Mouse (Mus musculus) liver, embryonic 16.5 days (tissue): ENCODE measurements around the gene 2810459M11Rik. TPM values are rescaled to one million over a fixed set of nuclear protein-coding genes. Genes with fewer than 3 reads are reported as not detected.
"Not testable (repeated sequence)": the region's sequence is repeated elsewhere in the genome, so short reads cannot be mapped to it uniquely, and the experiment has no call there.

Experiments used
- ATAC-seq: fragments of 200-750 bp; cut with Nextera tagmentation; 2 replicates; pipeline ENCODE4 v1.8.0; 2017; ENCODE audit warnings: low read depth, mild to moderate bottlenecking, moderate number of reproducible peaks, moderate library complexity
- H3K27ac ChIP-seq: fragments of 300-500 bp; sonication (generic); 2 replicates; pipeline ENCODE4 v1.5.1; 2014; ENCODE audit warnings: mild to moderate bottlenecking, low read length
- H3K27me3 ChIP-seq: fragments of 300-500 bp; sonication (generic); 2 replicates; pipeline ENCODE4 v1.6.1; 2014; ENCODE audit warnings: low read depth, low read length, mixed read lengths; ENCODE audit not compliant: control insufficient read depth, insufficient read depth
- H3K36me3 ChIP-seq: fragments of 300-500 bp; sonication (generic); 2 replicates; pipeline ENCODE4 v1.6.1; 2014; ENCODE audit warnings: mild to moderate bottlenecking; ENCODE audit not compliant: control insufficient read depth, insufficient read depth
- H3K4me1 ChIP-seq: fragments of 300-500 bp; sonication (generic); 2 replicates; pipeline ENCODE4 v1.6.1; 2014; ENCODE audit warnings: low read depth, low read length, mixed read lengths; ENCODE audit not compliant: control insufficient read depth
- H3K4me2 ChIP-seq: fragments of 300-500 bp; sonication (generic); 2 replicates; pipeline ENCODE4 v1.6.1; 2014; ENCODE audit warnings: low read depth, low read length, mixed read lengths
- H3K4me3 ChIP-seq: fragments of 300-500 bp; sonication (generic); 2 replicates; pipeline ENCODE4 v1.5.1; 2014; ENCODE audit warnings: low read depth, mild to moderate bottlenecking, low read length
- H3K9ac ChIP-seq: fragments of 300-500 bp; sonication (generic); 2 replicates; pipeline ENCODE4 v1.6.1; 2014; ENCODE audit warnings: low read depth, low read length
- H3K9me3 ChIP-seq: fragments of 300-500 bp; sonication (generic); replicated peaks from 2 replicates; pipeline ENCODE4 v1.6.1; 2016; ENCODE audit warnings: low read length; ENCODE audit not compliant: control insufficient read depth
- WGBS: fragments of 180-500 bp; shearing (Covaris S2); extraction: QIAGEN DNeasy Blood & Tissue Kit; methylation state at CpG from one replicate; pipeline ENCODE4 v1.1.7; 2014; ENCODE audit not compliant: insufficient replicate concordance; 5-methylcytosine and 5-hydroxymethylcytosine counted together
- polyA plus RNA-seq: library from polyadenylated mRNA; unstranded; fragments of >200 nt; fragmentation: Nextera tagmentation; extraction: Ambion mirVana; gene quantifications from 2 replicates; pipeline ENCODE4 v1.2.1, GENCODE M21; 2015

Gene 2810459M11Rik
- polyA plus RNA-seq: 19.2 and 21.6 TPM in 2 replicates

- Histone ChIP-seq H3K4me3 (peak within 1 kb of the TSS; percentile 61), H3K4me1 (no peaks in the 10 kb centered on the region; the same call in 1 of the 2 replicates), H3K27ac (peak within 1 kb of the TSS; percentile 79), H3K4me2 (peak within 1 kb of the TSS; percentile 53), H3K36me3 (peaks cover 3% of the 10 kb centered on the region; the same call in 1 of the 2 replicates), H3K9me3 (no peaks in the 10 kb centered on the region), H3K9ac (peak within 1 kb of the TSS; percentile 61), H3K27me3 (peaks cover 57% of the 10 kb centered on the region)
- under 1% methylated on average over 110 of the region's 110 CpGs for WGBS
- ATAC-seq: peak; percentile 67
Measured at GRCm38 (mm10) chr1:86045848-86046805, at the start of gene 2810459M11Rik. Gene 2810459M11Rik, plus strand, starts transcription at chr1:86045863.

DNA sequence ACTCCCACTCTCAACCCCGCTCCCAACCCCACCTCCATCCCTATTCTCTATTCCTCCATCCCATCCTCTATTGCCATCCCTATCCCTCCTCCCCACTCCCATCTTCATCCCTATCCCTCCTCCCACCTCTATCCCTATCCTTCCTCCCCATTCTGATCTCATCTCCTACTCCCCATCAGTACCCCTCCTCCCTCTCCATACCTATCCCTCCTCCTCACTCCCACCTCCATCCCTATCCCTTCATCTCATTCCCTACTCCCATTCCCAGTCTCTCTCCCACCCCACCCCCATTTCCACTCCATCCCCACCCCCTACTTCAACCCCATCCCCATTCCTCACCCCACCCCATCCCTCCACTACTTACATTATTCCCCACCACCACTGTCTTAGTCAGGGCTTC, 48.4 kb upstream of the 2810459M11Rik start:
- no peak overlapping the region for H3K4me2 ChIP-seq
- no peaks in the 10 kb centered on the region for H3K4me1 ChIP-seq
- ATAC-seq: no peak
- H3K36me3 ChIP-seq: no peaks in the 10 kb centered on the region
- no peak overlapping the region for H3K9ac ChIP-seq
- WGBS: 68% methylated on average over 1 of the region's 1 CpGs
- no peaks in the 10 kb centered on the region for H3K27me3 ChIP-seq
- H3K27ac ChIP-seq: no peak overlapping the region
- no peaks in the 10 kb centered on the region for H3K9me3 ChIP-seq
- no peak overlapping the region for H3K4me3 ChIP-seq

- no peak for ATAC-seq
- Histone ChIP-seq H3K4me1 (no peaks in the 10 kb centered on the region), H3K9me3 (no peaks in the 10 kb centered on the region), H3K4me2 (no peak overlapping the region), H3K36me3 (no peaks in the 10 kb centered on the region), H3K9ac (no peak overlapping the region), H3K27ac (no peak overlapping the region), H3K27me3 (no peaks in the 10 kb centered on the region), H3K4me3 (no peak overlapping the region)
- 50% methylated on average over 4 of the region's 4 CpGs for WGBS
Measured at GRCm38 (mm10) chr1:85998012-85998411, 47.7 kb upstream of the 2810459M11Rik start.

DNA sequence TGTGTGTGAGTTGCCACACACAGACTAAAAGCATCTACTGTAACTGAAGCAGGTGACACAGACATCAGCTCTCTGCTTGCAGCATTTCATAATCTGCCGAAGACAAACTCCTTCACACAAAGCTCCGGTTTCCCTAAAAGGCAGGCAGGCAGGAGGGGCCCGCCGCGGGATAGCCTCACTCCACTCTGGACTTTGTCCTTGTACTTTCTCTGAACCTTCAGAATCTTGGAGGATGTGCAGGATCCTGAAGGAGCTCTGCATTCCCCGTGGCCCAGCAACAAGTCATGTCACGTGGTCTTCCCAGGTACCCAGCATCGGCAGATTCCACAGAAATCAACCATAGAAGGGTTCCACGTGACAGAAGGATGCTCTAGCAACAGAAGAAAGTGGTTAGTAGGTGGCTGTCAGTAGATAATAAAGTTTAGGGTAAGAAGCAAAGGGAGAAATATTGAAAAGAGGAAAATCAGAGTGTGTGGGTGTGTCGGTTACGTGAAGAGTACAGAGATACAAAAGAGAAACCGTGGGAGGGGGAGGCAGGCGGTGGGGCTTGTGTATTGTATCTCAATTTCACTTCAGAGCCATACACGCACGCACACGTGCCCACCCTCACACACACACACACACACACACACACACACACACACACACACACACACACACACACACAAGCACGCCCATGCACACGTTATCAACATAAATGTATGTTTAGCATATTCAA, 45.7 kb upstream of the 2810459M11Rik start:
- Histone ChIP-seq H3K4me1 (no peaks in the 10 kb centered on the region), H3K27me3 (no peaks in the 10 kb centered on the region), H3K4me3 (no peak overlapping the region), H3K9me3 (no peaks in the 10 kb centered on the region), H3K9ac (no peak overlapping the region), H3K36me3 (no peaks in the 10 kb centered on the region), H3K4me2 (no peak overlapping the region), H3K27ac (no peak overlapping the region)
- no peak for ATAC-seq
- 60% methylated on average over 18 of the region's 18 CpGs for WGBS

DNA sequence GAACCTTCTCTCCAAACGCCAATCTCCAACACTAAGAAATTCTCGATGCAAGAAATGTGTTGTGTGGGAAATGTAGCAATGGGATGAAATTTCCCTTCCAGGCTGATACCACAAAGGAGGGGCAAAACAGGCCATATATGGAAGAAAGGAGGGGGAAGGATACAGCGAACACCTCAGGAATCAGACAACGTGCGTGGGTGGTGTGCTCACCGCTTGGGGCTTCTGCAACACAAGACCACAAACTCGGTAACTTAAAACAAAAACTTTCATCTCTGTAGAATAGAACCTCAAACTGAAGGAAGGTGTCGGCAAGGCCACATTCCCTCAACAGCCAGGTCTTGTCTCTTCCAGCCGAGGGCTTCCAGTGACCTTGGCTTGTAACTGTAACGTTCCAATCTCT, 40.1 kb upstream of the 2810459M11Rik start:
- 62% methylated on average over 10 of the region's 10 CpGs for WGBS
- no peaks in the 10 kb centered on the region for H3K36me3 ChIP-seq
- ATAC-seq: no peak
- H3K9me3 ChIP-seq: no peaks in the 10 kb centered on the region
- no peak overlapping the region for H3K9ac ChIP-seq
- no peak overlapping the region for H3K27ac ChIP-seq
- H3K4me3 ChIP-seq: no peak overlapping the region
- no peak overlapping the region for H3K4me2 ChIP-seq
- no peaks in the 10 kb centered on the region; the same call in 1 of the 2 replicates for H3K27me3 ChIP-seq
- no peaks in the 10 kb centered on the region for H3K4me1 ChIP-seq

DNA sequence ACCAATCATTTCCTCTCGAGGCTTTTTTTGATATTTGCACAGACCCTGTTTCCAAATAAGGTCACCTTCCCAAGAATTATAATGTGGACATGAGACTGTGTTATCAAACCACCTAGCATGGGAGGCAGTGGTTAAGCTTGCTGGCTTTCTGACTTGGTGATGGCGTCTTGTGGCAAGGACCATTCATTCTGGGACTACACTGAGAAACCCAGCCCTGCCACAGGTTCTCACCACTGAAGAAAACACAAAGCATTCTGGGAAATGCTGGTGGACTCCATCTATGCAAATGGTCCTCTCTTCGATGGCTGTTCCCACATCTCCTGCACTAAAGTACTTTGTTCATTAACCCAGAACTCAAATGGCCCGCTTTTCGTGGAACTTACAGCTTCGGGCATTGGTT, 39.6 kb upstream of the 2810459M11Rik start:
- no peak for ATAC-seq
- Histone ChIP-seq H3K4me1 (no peaks in the 10 kb centered on the region), H3K9ac (no peak overlapping the region), H3K27ac (no peak overlapping the region), H3K4me2 (no peak overlapping the region), H3K4me3 (no peak overlapping the region), H3K36me3 (no peaks in the 10 kb centered on the region), H3K27me3 (no peaks in the 10 kb centered on the region; the same call in 1 of the 2 replicates), H3K9me3 (no peaks in the 10 kb centered on the region)
- WGBS: 66% methylated on average over 6 of the region's 6 CpGs

GRCm38 (mm10) chr1:86007778-86008177, 37.9 kb upstream of the 2810459M11Rik start:
- Histone ChIP-seq H3K9ac (no peak overlapping the region), H3K4me3 (no peak overlapping the region), H3K4me2 (no peak overlapping the region), H3K27ac (no peak overlapping the region), H3K9me3 (no peaks in the 10 kb centered on the region), H3K36me3 (no peaks in the 10 kb centered on the region), H3K27me3 (no peaks in the 10 kb centered on the region; the same call in 1 of the 2 replicates), H3K4me1 (no peaks in the 10 kb centered on the region)
- ATAC-seq: peak; percentile 53; the same call in 1 of the 2 replicates
- 5% methylated on average over 7 of the region's 7 CpGs for WGBS

DNA sequence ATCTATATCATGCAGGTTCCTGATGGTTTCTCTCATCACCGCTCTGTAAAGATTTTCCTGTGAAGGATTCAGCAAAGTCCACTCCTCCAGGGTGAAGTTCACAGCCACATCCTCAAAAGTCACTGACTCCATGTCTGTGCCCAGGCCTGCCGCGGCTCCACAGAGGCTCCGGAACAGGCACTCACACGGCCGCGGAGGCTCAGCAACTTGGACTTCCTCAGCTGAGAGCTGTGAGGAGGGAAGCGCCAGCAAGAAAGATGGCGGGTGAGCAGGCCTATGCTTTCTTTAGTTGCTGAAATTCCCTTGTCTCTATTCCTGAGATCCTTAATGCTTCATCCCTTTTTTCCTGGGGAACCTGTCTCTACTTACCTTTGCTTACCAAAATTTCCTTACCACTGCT, 29.9 kb upstream of the 2810459M11Rik start:
- WGBS: 81% methylated on average over 9 of the region's 9 CpGs
- not testable (repeated sequence) for H3K36me3 ChIP-seq, H3K9ac ChIP-seq, H3K9me3 ChIP-seq, H3K4me3 ChIP-seq, ATAC-seq, H3K27ac ChIP-seq, H3K4me2 ChIP-seq, H3K4me1 ChIP-seq
- peaks cover 18% of the 10 kb centered on the region for H3K27me3 ChIP-seq
